34 mouse cellular contexts compared by ENCODE assay signal in the genomic region with DNA sequence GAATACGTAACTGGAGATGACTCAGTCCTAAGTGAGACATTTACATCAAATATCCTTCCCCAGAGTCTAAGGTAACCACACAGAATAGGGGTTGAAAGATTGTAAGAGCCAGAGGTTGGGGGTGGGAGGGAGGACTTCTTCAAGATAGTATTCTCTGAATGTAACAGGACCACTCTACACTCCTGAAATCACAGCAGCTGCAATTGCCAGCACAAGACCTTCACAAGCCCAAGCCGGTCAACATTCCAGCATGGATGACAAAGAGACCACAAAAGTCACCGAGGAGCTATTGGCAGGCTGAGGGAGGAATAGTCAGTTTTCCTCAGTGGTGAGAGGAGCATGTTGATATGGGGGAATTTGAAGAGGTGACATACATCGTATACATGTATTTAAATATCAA.
"Had no signal": no experiment of that assay in that cellular context is flagged by ENCODE, and none has a peak within 500 bp of the region (broad histone marks: within the 10 kb centered on the region; RNA-seq: fewer than 3 reads in every experiment).

No protein-coding gene starts in this region.

- H3K27ac ChIP-seq: heart, embryonic 13.5 days; heart, embryonic 15.5 days; hindbrain, embryonic 10.5 days; hindbrain, embryonic 12.5 days; hindbrain, embryonic 13.5 days; hindbrain, embryonic 14.5 days; hindbrain, embryonic 15.5 days; hindbrain, postnatal 0 days; intestine, embryonic 15.5 days; kidney, embryonic 15.5 days; kidney, postnatal 0 days; layer of hippocampus, adult 2 months; left cerebral cortex, adult 2 months had no signal

- H3K27me3 ChIP-seq: heart, embryonic 13.5 days; heart, embryonic 15.5 days; hindbrain, embryonic 12.5 days; hindbrain, embryonic 13.5 days; hindbrain, embryonic 15.5 days; intestine, embryonic 15.5 days; kidney, embryonic 15.5 days had no signal

- H3K36me3 ChIP-seq: heart, embryonic 13.5 days; heart, embryonic 15.5 days; hindbrain, embryonic 10.5 days; hindbrain, embryonic 12.5 days; hindbrain, embryonic 13.5 days; hindbrain, embryonic 15.5 days; intestine, embryonic 15.5 days; kidney, embryonic 15.5 days had no signal

- ATAC-seq: hindbrain, embryonic 16.5 days; hindbrain, postnatal 0 days; inflammation-experienced regulatory T-cells, adult 6 months; intestine, embryonic 15.5 days; intestine, embryonic 16.5 days; intestine, postnatal 0 days had no signal

- DNase-seq: heart, postnatal 10 days; heart, postnatal 14 days; heart, postnatal 36 days; heart, postnatal 4 days; kidney, adult 11 months; kidney, adult 18-20 months; kidney, adult 2 months; kidney, adult 8-10 months; kidney, adult 9 months; kidney, postnatal 10 days; kidney, postnatal 14 days; kidney, postnatal 25 days; kidney, postnatal 36 days; kidney, postnatal 4 days; layer of hippocampus, adult 9-11 months; layer of hippocampus, postnatal 36 days had no signal

- H3K4me2 ChIP-seq: heart, embryonic 11.5 days; heart, embryonic 13.5 days; heart, embryonic 15.5 days; hindbrain, embryonic 12.5 days; hindbrain, embryonic 13.5 days; hindbrain, embryonic 14.5 days; hindbrain, embryonic 15.5 days; intestine, embryonic 15.5 days; kidney, embryonic 15.5 days had no signal

- H3K4me1 ChIP-seq: heart, embryonic 13.5 days; heart, embryonic 15.5 days; hindbrain, embryonic 10.5 days; hindbrain, embryonic 12.5 days; hindbrain, embryonic 13.5 days; hindbrain, embryonic 15.5 days; intestine, embryonic 15.5 days; kidney, embryonic 15.5 days had no signal

- H3K9me3 ChIP-seq: heart, embryonic 13.5 days; heart, embryonic 15.5 days; hindbrain, embryonic 10.5 days; hindbrain, embryonic 12.5 days; hindbrain, embryonic 13.5 days; hindbrain, embryonic 15.5 days; intestine, embryonic 15.5 days; kidney, embryonic 15.5 days had no signal

- H3K9ac ChIP-seq: heart, embryonic 13.5 days; heart, embryonic 15.5 days; hindbrain, embryonic 12.5 days; hindbrain, embryonic 13.5 days; hindbrain, embryonic 14.5 days; hindbrain, embryonic 15.5 days; intestine, embryonic 15.5 days; kidney, embryonic 15.5 days had no signal

- H3K4me3 ChIP-seq: heart, embryonic 13.5 days; heart, embryonic 15.5 days; hindbrain, embryonic 10.5 days; hindbrain, embryonic 12.5 days; hindbrain, embryonic 13.5 days; hindbrain, embryonic 15.5 days; intestine, embryonic 15.5 days; kidney, embryonic 15.5 days; layer of hippocampus, adult 2 months; left cerebral cortex, adult 2 months had no signal
